ENCODE assay signal across 26 mouse cellular contexts in genomic region chr17:31002613-31003012, GRCm38 (mm10). TPM values are rescaled to one million over a fixed set of nuclear protein-coding genes. Genes with fewer than 3 reads are reported as not detected.
DNase-seq lines count a peak whose midpoint lies in the region; ATAC-seq and TF ChIP-seq lines count a peak whose summit lies in the region.
"Had no signal": no experiment of that assay in that cellular context is flagged by ENCODE, and none has a peak within 500 bp of the region (broad histone marks: within the 10 kb centered on the region; RNA-seq: fewer than 3 reads in every experiment).

No protein-coding gene starts in this region.

- DNase-seq in liver, adult 2 months (ENCODE audit: extremely low read depth, low read depth, low spot score): no peak
- DNase-seq in liver (no peak), A20 (ENCODE audit: low read depth, low spot score) (peak; percentile 45), CH12.LX (ENCODE audit: extremely low read depth) (peak; percentile 33)
- no peak for DNase-seq in limb, embryonic 10.5 days (ENCODE audit: low spot score)
- DNase-seq in kidney, postnatal 10 days: no peak
- DNase-seq in cerebellum, adult 11-12 months: no peak
- DNase-seq: adrenal gland, adult 2 months; adrenal gland, adult 8-10 months; adrenal gland, postnatal 10 days; adrenal gland, postnatal 14 days; adrenal gland, postnatal 25 days; adrenal gland, postnatal 36 days; B cell, adult 2 months; cerebellum, adult 11 months; cerebellum, adult 18-20 months; cerebellum, adult 2 months; cerebellum, adult 8-10 months had no signal

- in situ Hi-C loops in CH12.LX (cut with MboI; ENCODE audit: low pct_ligation_motif_present, low pct_unique_long_range_greater_than_20kb, low sequenced_read_pairs): loop anchor here (25.0 kb wide), 2 partner anchors 235 to 485 kb away; no protein-coding TSS in a partner anchor

- no peaks in the 10 kb centered on the region for H3K79me2 ChIP-seq in liver, adult 2 months (ENCODE audit: control insufficient read depth, insufficient read depth, low read length)
- no peaks in the 10 kb centered on the region for H3K79me2 ChIP-seq in CH12.LX (replicated peaks; ENCODE audit: control insufficient read depth, extremely low read depth, insufficient read depth, poor library complexity, severe bottlenecking)

- no peak overlapping the region for H3K4me3 ChIP-seq in liver, adult 2 months (ENCODE audit: insufficient read depth, low read depth, low read length)
- no peak overlapping the region for H3K4me3 ChIP-seq in CH12.LX (replicated peaks in 1 of 3; ENCODE audit: low read depth in 2 of 3, low read length in 2 of 3, poor library complexity in 1 of 3)
- no peak overlapping the region for H3K4me3 ChIP-seq in limb, embryonic 10.5 days
- H3K4me3 ChIP-seq in hindbrain, embryonic 13.5 days: no peak overlapping the region

- 0 out of 2 replicates have a peak, but pooled peaks have one; percentile 20 for TF ChIP-seq EP300 in CH12.LX (IDR thresholded peaks at IDR 0.05; ENCODE audit: low read length)

- no peak for TF ChIP-seq CTCF in liver, adult 2 months (IDR thresholded peaks at IDR 0.05; ENCODE audit: low read depth, low read length)
- no peak for TF ChIP-seq CTCF in CH12.LX (conservative IDR thresholded peaks at IDR 0.05 in 1 of 2, IDR thresholded peaks at IDR 0.05 in 1 of 2; ENCODE audit: low read depth in 2 of 2, low read length in 2 of 2)

- H3K27me3 ChIP-seq in liver, adult 2 months (ENCODE audit: control insufficient read depth, insufficient read depth, low read length): no peaks in the 10 kb centered on the region
- no peaks in the 10 kb centered on the region for H3K27me3 ChIP-seq in CH12.LX (replicated peaks)
- no peaks in the 10 kb centered on the region for H3K27me3 ChIP-seq in limb, embryonic 10.5 days (ENCODE audit: low read depth, poor library complexity, severe bottlenecking)
- H3K27me3 ChIP-seq in hindbrain, embryonic 13.5 days: no peaks in the 10 kb centered on the region

- TF ChIP-seq RAD21 in CH12.LX (IDR thresholded peaks at IDR 0.05; ENCODE audit: low read depth, low read length): no peak

- H3K4me1 ChIP-seq in liver, adult 2 months (ENCODE audit: control insufficient read depth, insufficient read depth, low read length): no peaks in the 10 kb centered on the region
- peaks cover 8 to 27% of the 10 kb centered on the region in 2 experiments for H3K4me1 ChIP-seq in CH12.LX (ENCODE audit: control insufficient read depth in 1 of 2, insufficient read depth in 2 of 2)
- peaks cover 20% of the 10 kb centered on the region for H3K4me1 ChIP-seq in limb, embryonic 10.5 days
- H3K4me1 ChIP-seq in hindbrain, embryonic 13.5 days (replicated peaks): peaks cover 4% of the 10 kb centered on the region

- no peaks in the 10 kb centered on the region for H3K36me3 ChIP-seq in liver, adult 2 months (ENCODE audit: control insufficient read depth, insufficient read depth, low read length)
- H3K36me3 ChIP-seq in CH12.LX (replicated peaks in 1 of 2; ENCODE audit: control insufficient read depth in 1 of 2, insufficient read depth in 1 of 2, low read length in 1 of 2): no peaks in the 10 kb centered on the region
- no peaks in the 10 kb centered on the region for H3K36me3 ChIP-seq in limb, embryonic 10.5 days
- no peaks in the 10 kb centered on the region for H3K36me3 ChIP-seq in hindbrain, embryonic 13.5 days
- H3K36me3 ChIP-seq: G1E had no signal

- H3K9ac ChIP-seq in liver, adult 2 months (ENCODE audit: low read depth, low read length): no peak overlapping the region
- H3K9ac ChIP-seq in CH12.LX (ENCODE audit: insufficient read depth, low read depth): no peak overlapping the region; the same call in 1 of the 2 replicates
- H3K9ac ChIP-seq in hindbrain, embryonic 13.5 days: no peak overlapping the region

- dilution Hi-C loops in CH12.LX (cut with MboI; ENCODE audit: extremely low pct_ligation_motif_present, extremely low pct_unique_long_range_greater_than_20kb, low sequenced_read_pairs): no loop called here

- WGBS in liver, adult 2 months: 83% methylated on average over 5 of the region's 5 CpGs
- WGBS in limb, embryonic 10.5 days: 93% methylated on average over 5 of the region's 5 CpGs
- WGBS in hindbrain, embryonic 13.5 days: 88% methylated on average over 5 of the region's 5 CpGs

- peak overlapping the region; percentile 76 for H3K4me2 ChIP-seq in CH12.LX (ENCODE audit: insufficient read depth, low read depth, poor library complexity, severe bottlenecking)
- no peak overlapping the region for H3K4me2 ChIP-seq in hindbrain, embryonic 13.5 days

- H3K9me3 ChIP-seq in CH12.LX (replicated peaks; ENCODE audit: low read length): no peaks in the 10 kb centered on the region
- H3K9me3 ChIP-seq in limb, embryonic 10.5 days (replicated peaks): no peaks in the 10 kb centered on the region
- no peaks in the 10 kb centered on the region for H3K9me3 ChIP-seq in hindbrain, embryonic 13.5 days

- H3K27ac ChIP-seq in liver, adult 2 months (replicated peaks; ENCODE audit: insufficient read depth, low read depth, low read length): peak overlapping the region; percentile 43; the same call in 1 of the 2 replicates
- H3K27ac ChIP-seq in CH12.LX (ENCODE audit: insufficient read depth, low read depth): peak overlapping the region; percentile 27; the same call in 1 of the 2 replicates
- peak overlapping the region; percentile 12; the same call in 1 of the 2 replicates for H3K27ac ChIP-seq in limb, embryonic 10.5 days
- H3K27ac ChIP-seq in hindbrain, embryonic 13.5 days: no peak overlapping the region

- no peak for TF ChIP-seq POLR2A in liver, adult 2 months (IDR thresholded peaks at IDR 0.05; ENCODE audit: extremely low read depth, insufficient read depth, low read length)
- no peak for TF ChIP-seq POLR2A in CH12.LX (IDR thresholded peaks at IDR 0.05; ENCODE audit: low read depth, low read length)

- no peak for ATAC-seq in hindbrain, embryonic 13.5 days (ENCODE audit: low FRiP score)
- ATAC-seq: activated CD4-positive, CD25-positive, alpha-beta regulatory T cell, adult 4 months; CD4-positive, CD25-positive, alpha-beta regulatory T cell, adult 4 months; Patski had no signal

TF ChIP-seq in CH12.LX, 34 proteins besides CTCF, POLR2A, EP300 and RAD21:
- TF ChIP-seq USF1 (IDR thresholded peaks at IDR 0.05; ENCODE audit: low read depth, low read length): no peak
- TF ChIP-seq JUN (IDR thresholded peaks at IDR 0.05; ENCODE audit: insufficient read depth, low read depth, low read length): no peak
- 0 out of 2 replicates have a peak, but pooled peaks have one; percentile 16 for TF ChIP-seq CHD2 (IDR thresholded peaks at IDR 0.05; ENCODE audit: low read length)
- TF ChIP-seq MAX (IDR thresholded peaks at IDR 0.05; ENCODE audit: low read length): no peak
- TF ChIP-seq BHLHE40 (IDR thresholded peaks at IDR 0.05; ENCODE audit: low read depth, low read length): peak; percentile 57
- TF ChIP-seq HCFC1 (IDR thresholded peaks at IDR 0.05; ENCODE audit: low read depth, low read length): no peak
- peak; percentile 72 for TF ChIP-seq IRF4 (IDR thresholded peaks at IDR 0.05; ENCODE audit: low read depth, low read length)
- TF ChIP-seq MXI1 (IDR thresholded peaks at IDR 0.05; ENCODE audit: low read depth, low read length): 0 out of 2 replicates have a peak, but pooled peaks have one; percentile 56
- TF ChIP-seq SMC3 (IDR thresholded peaks at IDR 0.05; ENCODE audit: low read depth, low read length): no peak
- no peak for TF ChIP-seq MAZ (IDR thresholded peaks at IDR 0.05; ENCODE audit: low read depth, low read length)
- peak; percentile 59 for TF ChIP-seq ELF1 (IDR thresholded peaks at IDR 0.05; ENCODE audit: low read depth, low read length)
- TF ChIP-seq MYC (IDR thresholded peaks at IDR 0.05; ENCODE audit: low read depth, low read length): 0 out of 2 replicates have a peak, but pooled peaks have one; percentile 22
- no peak for TF ChIP-seq GABPA (IDR thresholded peaks at IDR 0.05; ENCODE audit: insufficient replicate concordance, low read depth, low read length)
- no peak for TF ChIP-seq JUND (conservative IDR thresholded peaks at IDR 0.05; ENCODE audit: low read depth, low read length)
- peak; percentile 48; the same call in 1 of the 2 replicates for TF ChIP-seq TCF12 (IDR thresholded peaks at IDR 0.05; ENCODE audit: low read depth, low read length)
- TF ChIP-seq ETS1 (conservative IDR thresholded peaks at IDR 0.05; ENCODE audit: low read depth, low read length): peak; percentile 41; the same call in 1 of the 2 replicates
- no peak for TF ChIP-seq SIN3A (IDR thresholded peaks at IDR 0.05; ENCODE audit: low read length)
- TF ChIP-seq MEF2A (IDR thresholded peaks at IDR 0.05; ENCODE audit: borderline replicate concordance, low read depth, low read length): peak; percentile 28; the same call in 1 of the 2 replicates
- TF ChIP-seq E2F4 (IDR thresholded peaks at IDR 0.05; ENCODE audit: insufficient replicate concordance, low read depth, low read length): no peak

RNA-seq across cellular contexts. Expression of gene Umodl1, which starts 48.2 kb away (rescaled TPM):
- total RNA-seq in liver, adult 2 months (2014; rRNA removed): not detected in 2 replicates
- not detected in 2 replicates for polyA plus RNA-seq in liver, adult 2 months (2012; rRNA removed)
- total RNA-seq in CH12.LX (2012; rRNA removed) (2.4 and 4.5 TPM in 2 replicates), CH12.LX (2014; rRNA removed) (1.6 TPM in 2 replicates)
- 1.0 and 1.1 TPM in 2 replicates for polyA plus RNA-seq in CH12.LX (2012; ENCODE audit: insufficient read length, low read depth)
- 0.09 and 0.24 TPM in 2 replicates for polyA plus RNA-seq in limb, embryonic 10.5 days (2016; fragmentation: Nextera tagmentation; extraction: Ambion mirVana)
- 0.04 TPM in 1 of 2 replicates, not detected in the other for polyA plus RNA-seq in hindbrain, embryonic 13.5 days (2015; fragmentation: Nextera tagmentation; extraction: Ambion mirVana)
- total RNA-seq: ES-E14, MEL had no signal
- polyA plus RNA-seq: activated CD4-positive, CD25-positive, alpha-beta regulatory T cell, adult 4 months; C2C12; CD4-positive, CD25-positive, alpha-beta regulatory T cell, adult 4 months; G1E; Patski had no signal

RNA-seq across cellular contexts. Expression of gene Abcg1, which starts 54.9 kb away (rescaled TPM):
- total RNA-seq in liver, adult 2 months (2014; rRNA removed): 5.0 and 6.0 TPM in 2 replicates
- 1.8 and 3.4 TPM in 2 replicates for polyA plus RNA-seq in liver, adult 2 months (2012; rRNA removed)
- total RNA-seq in CH12.LX (2012; rRNA removed): 4.6 and 5.2 TPM in 2 replicates
- total RNA-seq in CH12.LX (2014; rRNA removed): 1.9 and 2.2 TPM in 2 replicates
- 1.7 and 2.2 TPM in 2 replicates for polyA plus RNA-seq in CH12.LX (2012; ENCODE audit: insufficient read length, low read depth)
- 4.1 and 5.0 TPM in 2 replicates for polyA plus RNA-seq in limb, embryonic 10.5 days (2016; fragmentation: Nextera tagmentation; extraction: Ambion mirVana)
- 19.3 and 21.5 TPM in 2 replicates for polyA plus RNA-seq in hindbrain, embryonic 13.5 days (2015; fragmentation: Nextera tagmentation; extraction: Ambion mirVana)
- polyA plus RNA-seq: G1E had no signal

Comparison
In these comparisons a context has a peak if more than half of its experiments do, and no peak if none do; other contexts are left out.
1. DNase-seq: peak in A20 (single experiment) and CH12.LX (single experiment); none in liver, adult 2 months (single experiment), liver (single experiment), limb, embryonic 10.5 days (single experiment), kidney, postnatal 10 days (single experiment) and cerebellum, adult 11-12 months (single experiment).